Mouse (Mus musculus): ENCODE measurements around the gene Arnt.

DNA sequence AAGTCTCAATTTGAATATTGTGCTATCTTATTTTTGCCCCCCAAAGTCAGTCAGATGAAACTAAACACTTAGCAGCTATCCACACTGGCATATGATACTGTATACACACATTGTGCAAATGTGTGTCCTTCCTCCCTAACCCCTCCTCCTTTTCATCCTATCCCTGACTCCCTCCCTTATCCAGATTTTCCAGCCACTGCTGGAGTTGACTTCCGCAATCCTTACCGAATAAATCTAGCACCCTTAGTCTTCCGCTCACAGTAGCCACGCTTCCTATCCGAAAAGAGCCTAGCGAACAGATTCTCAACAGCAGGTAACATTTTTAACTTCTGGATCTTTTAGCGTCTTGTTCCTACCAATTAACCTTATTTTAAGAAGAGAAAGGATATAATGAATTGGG is 64.8 kb downstream of the Arnt start, which contains the start of gene Ctsk:
- TF ChIP-seq POLR2A (IDR thresholded peaks at IDR 0.05; ENCODE audit: borderline replicate concordance, insufficient read depth, low read length) (no peak), CTCF (IDR thresholded peaks at IDR 0.05; ENCODE audit: borderline replicate concordance, insufficient read depth, low read depth, low read length) (no peak)
